Mouse (Mus musculus) midbrain, embryonic 15.5 days (tissue): ENCODE measurements around the gene Ptar1. TPM values are rescaled to one million over a fixed set of nuclear protein-coding genes. Genes with fewer than 3 reads are reported as not detected.

Experiments used
- ATAC-seq: fragments of 200-750 bp; cut with Nextera tagmentation; replicated peaks from 2 replicates; pipeline ENCODE4 v1.8.0; 2017; ENCODE audit warnings: moderate TSS enrichment
- H3K27ac ChIP-seq: fragments of 300-500 bp; sonication (generic); 2 replicates; pipeline ENCODE4 v1.5.1; 2015; ENCODE audit warnings: mild to moderate bottlenecking, inconsistent platforms
- H3K27me3 ChIP-seq: fragments of 300-500 bp; sonication (generic); replicated peaks from 2 replicates; pipeline ENCODE4 v1.6.1; 2015; ENCODE audit warnings: inconsistent platforms
- H3K36me3 ChIP-seq: fragments of 300-500 bp; sonication (generic); replicated peaks from 2 replicates; pipeline ENCODE4 v1.6.1; 2015; ENCODE audit warnings: inconsistent platforms
- H3K4me1 ChIP-seq: fragments of 300-500 bp; sonication (generic); 2 replicates; pipeline ENCODE4 v1.6.1; 2015; ENCODE audit warnings: inconsistent platforms
- H3K4me2 ChIP-seq: fragments of 300-500 bp; sonication (generic); 2 replicates; pipeline ENCODE4 v1.6.1; 2015; ENCODE audit warnings: inconsistent platforms, mild to moderate bottlenecking, moderate library complexity
- H3K4me3 ChIP-seq: fragments of 300-500 bp; sonication (generic); 2 replicates; pipeline ENCODE4 v1.5.1; 2015; ENCODE audit warnings: mild to moderate bottlenecking, inconsistent platforms
- H3K9ac ChIP-seq: fragments of 300-500 bp; sonication (generic); 2 replicates; pipeline ENCODE4 v1.6.1; 2015; ENCODE audit warnings: mild to moderate bottlenecking, inconsistent platforms
- H3K9me3 ChIP-seq: fragments of 300-500 bp; sonication (generic); 2 replicates; pipeline ENCODE4 v1.6.1; 2016; ENCODE audit warnings: inconsistent platforms
- WGBS: fragments of 180-500 bp; shearing (Covaris S2); methylation state at CpG from one replicate; pipeline ENCODE4 v1.1.7; 2015; ENCODE audit warnings: mixed read lengths; 5-methylcytosine and 5-hydroxymethylcytosine counted together
- polyA plus RNA-seq: library from polyadenylated mRNA; unstranded; fragments of >200 nt; fragmentation: Nextera tagmentation; extraction: Ambion mirVana; gene quantifications from 2 replicates; pipeline ENCODE4 v1.2.1, GENCODE M21; 2015

Gene Ptar1
- polyA plus RNA-seq, 1 experiment from 2014 or later, result 4.1 TPM

GRCm38 (mm10) chr19:23686962-23687295 is 300 bp upstream of the Ptar1 start:
- no peak for ATAC-seq
- Histone ChIP-seq H3K4me2 (peak overlapping the region; percentile 86), H3K36me3 (no peaks in the 10 kb centered on the region), H3K9ac (peak overlapping the region; percentile 87), H3K27me3 (no peaks in the 10 kb centered on the region), H3K4me3 (peak overlapping the region; percentile 94), H3K9me3 (no peaks in the 10 kb centered on the region), H3K27ac (peak overlapping the region; percentile 96), H3K4me1 (peaks cover 16% of the 10 kb centered on the region)
- WGBS, result under 1% methylated on average over 14 of the region's 14 CpGs

GRCm38 (mm10) chr19:23688421-23688946 is 1.3 kb downstream of the Ptar1 start:
- WGBS, result 12% methylated on average over 4 of the region's 4 CpGs
- no peak overlapping the region for H3K27ac ChIP-seq
- peaks cover 16% of the 10 kb centered on the region for H3K4me1 ChIP-seq
- no peak for ATAC-seq
- H3K9me3 ChIP-seq, result no peaks in the 10 kb centered on the region
- H3K4me2 ChIP-seq, result peak overlapping the region; percentile 86
- H3K4me3 ChIP-seq, result peak overlapping the region; percentile 94
- no peaks in the 10 kb centered on the region for H3K27me3 ChIP-seq
- H3K36me3 ChIP-seq, result no peaks in the 10 kb centered on the region
- H3K9ac ChIP-seq, result no peak overlapping the region

DNA sequence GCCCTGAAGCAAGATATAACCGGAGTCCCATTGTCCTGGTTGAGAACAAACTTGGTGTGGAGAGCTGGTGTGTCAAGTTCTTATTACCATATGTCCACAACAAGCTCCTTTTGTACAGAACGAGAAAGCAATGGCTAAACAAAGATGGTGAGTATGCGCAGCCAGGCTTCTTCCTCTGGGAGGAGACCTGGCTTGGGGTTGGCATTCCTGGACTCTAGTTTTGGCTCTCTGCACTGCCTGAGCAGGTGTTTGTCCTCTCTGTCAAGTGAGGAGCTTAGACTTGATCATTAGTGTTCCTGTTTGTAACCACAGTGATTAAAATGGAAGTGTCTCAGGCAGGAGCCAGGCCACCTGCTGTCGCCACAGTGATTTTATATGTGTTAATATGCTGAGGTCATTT is 7.1 kb downstream of the Ptar1 start:
- no peak overlapping the region for H3K27ac ChIP-seq
- no peaks in the 10 kb centered on the region for H3K27me3 ChIP-seq
- H3K4me2 ChIP-seq, result no peak overlapping the region
- no peak overlapping the region for H3K4me3 ChIP-seq
- H3K9me3 ChIP-seq, result no peaks in the 10 kb centered on the region
- ATAC-seq, result no peak
- peaks cover 6% of the 10 kb centered on the region; the same call in 1 of the 2 replicates for H3K4me1 ChIP-seq
- no peak overlapping the region for H3K9ac ChIP-seq
- peaks cover 8% of the 10 kb centered on the region; the same call in 1 of the 2 replicates for H3K36me3 ChIP-seq
- WGBS, result 67% methylated on average over 4 of the region's 4 CpGs

DNA sequence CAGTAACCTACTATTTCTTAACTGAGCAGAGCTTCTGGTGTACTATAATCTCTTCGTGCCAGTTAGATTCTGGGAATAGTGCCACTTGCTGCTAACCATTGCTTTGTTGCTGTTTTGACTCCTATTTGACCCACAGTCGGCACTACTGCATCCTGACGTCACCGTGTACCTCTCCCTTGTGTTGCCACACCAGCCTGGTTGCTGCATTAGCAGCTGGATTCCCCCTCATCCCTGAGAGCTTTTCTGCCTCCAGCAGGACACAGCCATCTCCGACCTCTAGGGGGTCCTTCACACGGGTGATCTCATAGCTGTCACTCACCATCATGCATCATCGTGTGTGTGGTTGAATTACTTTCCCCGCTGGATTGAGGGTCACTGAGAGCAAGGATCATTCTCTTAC is 10.6 kb downstream of the Ptar1 start:
- H3K9ac ChIP-seq, result no peak overlapping the region
- no peak overlapping the region for H3K27ac ChIP-seq
- H3K4me3 ChIP-seq, result no peak overlapping the region
- no peaks in the 10 kb centered on the region for H3K27me3 ChIP-seq
- 74% methylated on average over 8 of the region's 8 CpGs for WGBS
- H3K4me1 ChIP-seq, result no peaks in the 10 kb centered on the region
- no peak for ATAC-seq
- no peaks in the 10 kb centered on the region for H3K9me3 ChIP-seq
- peaks cover 8% of the 10 kb centered on the region; the same call in 1 of the 2 replicates for H3K36me3 ChIP-seq
- no peak overlapping the region for H3K4me2 ChIP-seq

- Histone ChIP-seq H3K9me3 (no peaks in the 10 kb centered on the region), H3K27ac (no peak overlapping the region), H3K9ac (no peak overlapping the region), H3K4me3 (no peak overlapping the region), H3K4me2 (no peak overlapping the region), H3K4me1 (no peaks in the 10 kb centered on the region), H3K36me3 (peaks cover 8% of the 10 kb centered on the region; the same call in 1 of the 2 replicates), H3K27me3 (no peaks in the 10 kb centered on the region)
- WGBS, result 86% methylated on average over 7 of the region's 7 CpGs
- ATAC-seq, result no peak
These were observed 11.1 kb downstream of the Ptar1 start for GRCm38 (mm10) chr19:23698366-23698765.

DNA sequence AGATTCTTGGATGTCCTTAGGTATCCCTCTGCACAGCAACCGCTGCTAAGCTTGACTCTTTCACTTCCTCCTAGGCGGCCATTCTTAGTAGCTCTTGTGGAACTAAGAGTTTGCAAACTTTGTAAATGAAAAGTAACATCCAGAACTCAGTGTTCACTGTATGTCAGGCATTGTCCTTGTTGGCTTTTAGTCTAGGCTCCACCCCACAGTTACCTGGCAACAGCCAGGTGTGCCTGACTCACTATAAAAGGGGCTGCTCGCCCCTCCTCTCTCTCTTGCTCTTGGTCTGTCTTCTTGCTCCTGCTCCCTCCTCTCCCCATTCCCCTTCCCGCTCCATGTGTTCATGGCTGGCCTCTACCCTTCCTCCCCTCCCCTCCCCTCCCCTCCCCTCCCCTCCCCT is 11.9 kb downstream of the Ptar1 start:
- ATAC-seq, result no peak
- 91% methylated on average over 4 of the region's 4 CpGs for WGBS
- H3K4me3 ChIP-seq, result no peak overlapping the region
- H3K4me1 ChIP-seq, result no peaks in the 10 kb centered on the region
- no peaks in the 10 kb centered on the region for H3K9me3 ChIP-seq
- no peak overlapping the region for H3K9ac ChIP-seq
- H3K36me3 ChIP-seq, result peaks cover 8% of the 10 kb centered on the region; the same call in 1 of the 2 replicates
- H3K27ac ChIP-seq, result no peak overlapping the region
- H3K4me2 ChIP-seq, result no peak overlapping the region
- no peaks in the 10 kb centered on the region for H3K27me3 ChIP-seq

GRCm38 (mm10) chr19:23702896-23703295 is 15.7 kb downstream of the Ptar1 start:
- ATAC-seq, result no peak
- peaks cover 8% of the 10 kb centered on the region; the same call in 1 of the 2 replicates for H3K36me3 ChIP-seq
- H3K4me1 ChIP-seq, result no peaks in the 10 kb centered on the region
- WGBS, result 82% methylated on average over 10 of the region's 10 CpGs
- no peak overlapping the region for H3K9ac ChIP-seq
- H3K4me3 ChIP-seq, result no peak overlapping the region
- no peak overlapping the region for H3K4me2 ChIP-seq
- no peaks in the 10 kb centered on the region for H3K9me3 ChIP-seq
- H3K27me3 ChIP-seq, result no peaks in the 10 kb centered on the region
- H3K27ac ChIP-seq, result no peak overlapping the region

- Histone ChIP-seq H3K9ac (no peak overlapping the region), H3K27ac (no peak overlapping the region), H3K4me1 (no peaks in the 10 kb centered on the region), H3K4me3 (no peak overlapping the region), H3K36me3 (peaks cover 14% of the 10 kb centered on the region), H3K4me2 (no peak overlapping the region), H3K9me3 (no peaks in the 10 kb centered on the region), H3K27me3 (no peaks in the 10 kb centered on the region)
- 90% methylated on average over 5 of the region's 5 CpGs for WGBS
- ATAC-seq, result no peak
These were observed 18.2 kb downstream of the Ptar1 start for GRCm38 (mm10) chr19:23705383-23705782.

GRCm38 (mm10) chr19:23746506-23746905 is 59.3 kb downstream of the Ptar1 start:
- Histone ChIP-seq H3K4me2 (no peak overlapping the region), H3K27me3 (no peaks in the 10 kb centered on the region), H3K36me3 (no peaks in the 10 kb centered on the region), H3K4me1 (no peaks in the 10 kb centered on the region), H3K4me3 (no peak overlapping the region), H3K9ac (no peak overlapping the region), H3K27ac (no peak overlapping the region), H3K9me3 (no peaks in the 10 kb centered on the region)
- WGBS, result 67% methylated on average over 3 of the region's 3 CpGs
- ATAC-seq, result no peak

DNA sequence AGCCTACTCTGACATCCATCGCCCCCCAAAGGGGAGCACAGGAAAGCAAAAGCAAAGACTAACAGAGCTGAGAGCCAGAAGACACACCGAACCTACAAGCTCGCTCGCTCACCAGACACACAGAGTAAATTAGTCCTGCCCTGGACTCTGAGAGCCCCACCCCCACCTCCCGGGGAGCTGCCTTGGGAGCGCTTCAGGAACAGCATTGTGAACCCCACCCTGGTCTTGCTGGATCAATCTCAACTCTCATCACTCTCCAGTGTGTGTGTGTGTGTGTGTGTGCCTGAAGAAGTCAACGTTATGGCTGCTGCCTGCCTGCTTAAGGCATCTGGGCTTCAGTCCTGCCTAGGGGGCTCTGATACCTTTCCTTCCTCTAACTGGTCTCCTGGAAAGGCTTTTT is 69.8 kb downstream of the Ptar1 start:
- Histone ChIP-seq H3K4me2 (no peak overlapping the region), H3K27ac (no peak overlapping the region), H3K36me3 (no peaks in the 10 kb centered on the region), H3K9ac (no peak overlapping the region), H3K4me3 (no peak overlapping the region), H3K9me3 (no peaks in the 10 kb centered on the region), H3K4me1 (peaks cover 26% of the 10 kb centered on the region), H3K27me3 (no peaks in the 10 kb centered on the region)
- no peak for ATAC-seq
- WGBS, result 22% methylated on average over 7 of the region's 7 CpGs

GRCm38 (mm10) chr19:23757961-23758553 is 70.8 kb downstream of the Ptar1 start:
- H3K9me3 ChIP-seq, result no peaks in the 10 kb centered on the region
- no peaks in the 10 kb centered on the region for H3K36me3 ChIP-seq
- H3K4me3 ChIP-seq, result peak overlapping the region; percentile 56
- H3K9ac ChIP-seq, result peak overlapping the region; percentile 75
- no peaks in the 10 kb centered on the region for H3K27me3 ChIP-seq
- peak overlapping the region; percentile 75 for H3K4me2 ChIP-seq
- under 1% methylated on average over 40 of the region's 40 CpGs for WGBS
- ATAC-seq, result peak; percentile 75
- peak overlapping the region; percentile 99 for H3K27ac ChIP-seq
- H3K4me1 ChIP-seq, result peaks cover 31% of the 10 kb centered on the region

DNA sequence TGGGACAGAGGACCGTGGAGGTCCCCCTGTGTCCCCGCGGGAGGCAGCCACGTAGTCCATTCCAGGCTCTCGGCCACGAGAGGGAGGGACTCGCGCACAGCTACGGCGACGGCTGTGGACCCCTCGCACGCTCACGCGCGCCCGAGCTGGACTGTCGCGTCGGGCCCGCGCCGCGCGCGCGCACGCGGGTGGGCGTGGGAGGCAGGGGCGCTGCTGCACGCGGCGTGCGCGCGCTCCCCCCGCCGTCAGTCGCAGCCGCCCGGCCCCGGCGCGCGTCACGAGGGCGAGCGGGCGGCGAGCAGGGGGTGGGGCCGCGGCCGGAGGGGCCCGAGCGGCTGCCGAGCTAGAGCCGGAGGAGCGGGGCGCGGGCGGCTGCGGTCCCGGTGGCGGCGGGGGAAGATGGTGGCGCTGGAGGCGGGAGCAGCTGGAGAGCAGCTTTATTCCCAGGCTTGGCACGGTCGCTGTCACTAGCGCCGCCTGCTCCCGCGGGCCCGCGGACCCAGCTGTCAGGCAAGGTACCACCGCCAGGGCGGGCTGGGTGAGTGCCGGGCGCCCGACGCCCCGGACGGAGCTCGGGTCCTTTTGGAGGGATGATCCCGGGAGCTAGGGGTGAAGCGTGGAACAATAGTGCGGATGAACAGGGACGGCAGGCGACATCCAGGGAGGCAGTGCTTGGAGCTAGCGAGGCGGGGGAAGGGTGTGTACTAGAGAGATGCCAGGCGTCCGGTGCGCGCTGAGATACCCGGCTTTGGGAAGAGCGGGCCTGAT is 71.5 kb downstream of the Ptar1 start, which contains the start of gene Apba1:
TSS of gene Apba1 (plus strand) at position 334 of the 768 bp plus-strand sequence.
- no peaks in the 10 kb centered on the region for H3K36me3 ChIP-seq
- peak within 1 kb of the TSS; percentile 75 for H3K9ac ChIP-seq
- peaks cover 37% of the 10 kb centered on the region for H3K4me1 ChIP-seq
- H3K4me2 ChIP-seq, result peak within 1 kb of the TSS; percentile 75
- peak within 1 kb of the TSS; percentile 99 for H3K27ac ChIP-seq
- H3K27me3 ChIP-seq, result no peaks in the 10 kb centered on the region
- peak within 1 kb of the TSS; percentile 56 for H3K4me3 ChIP-seq
- H3K9me3 ChIP-seq, result no peaks in the 10 kb centered on the region
- under 1% methylated on average over 54 of the region's 98 CpGs for WGBS
- peak; percentile 91 for ATAC-seq
